Mouse (Mus musculus) natural killer cell, adult 2 months (primary cell): ENCODE data around the gene Dctpp1.

Experiments used
- DNase-seq, 2 experiments: peaks; one replicate each; pipeline ENCODE4 v3.0.0; 2022; ENCODE audit warnings: low spot score in 2 of 2

The Dctpp1 gene

DNA sequence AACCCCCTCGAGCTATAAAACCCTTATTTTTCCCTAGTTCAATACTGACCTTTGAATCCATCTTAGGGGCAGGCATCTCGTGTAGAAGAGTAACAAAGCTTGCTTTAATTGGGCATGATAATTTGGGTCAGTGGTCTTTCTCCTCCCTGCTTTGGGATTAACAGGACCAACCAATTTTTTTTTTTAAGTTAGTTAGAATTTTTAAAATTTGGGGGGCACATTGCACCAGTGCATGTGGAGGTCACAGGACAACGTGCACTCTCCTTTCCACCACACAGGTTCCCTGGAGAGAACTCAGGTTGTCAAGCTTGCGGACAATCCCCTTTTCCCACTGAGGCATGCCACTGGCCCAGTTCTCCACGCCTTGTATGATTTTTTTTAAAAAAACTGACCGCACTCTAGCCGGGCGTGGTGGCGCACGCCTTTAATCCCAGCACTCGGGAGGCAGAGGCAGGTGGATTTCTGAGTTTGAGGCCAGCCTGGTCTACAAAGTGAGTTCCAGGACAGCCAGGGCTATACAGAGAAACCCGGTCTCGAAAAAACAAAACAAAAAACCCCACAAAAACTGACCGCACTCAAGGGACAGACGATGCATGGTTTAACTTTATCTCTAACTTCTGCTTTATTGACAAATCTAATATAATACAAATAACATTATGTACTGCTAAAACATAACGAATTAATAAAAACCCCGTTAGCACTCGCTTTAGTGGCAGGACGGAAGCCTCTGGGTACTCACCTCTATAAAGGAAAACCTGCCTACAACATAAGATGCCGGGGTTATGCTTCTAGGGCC is 28.5 kb downstream of the Dctpp1 start:
- no peak for DNase-seq

DNA sequence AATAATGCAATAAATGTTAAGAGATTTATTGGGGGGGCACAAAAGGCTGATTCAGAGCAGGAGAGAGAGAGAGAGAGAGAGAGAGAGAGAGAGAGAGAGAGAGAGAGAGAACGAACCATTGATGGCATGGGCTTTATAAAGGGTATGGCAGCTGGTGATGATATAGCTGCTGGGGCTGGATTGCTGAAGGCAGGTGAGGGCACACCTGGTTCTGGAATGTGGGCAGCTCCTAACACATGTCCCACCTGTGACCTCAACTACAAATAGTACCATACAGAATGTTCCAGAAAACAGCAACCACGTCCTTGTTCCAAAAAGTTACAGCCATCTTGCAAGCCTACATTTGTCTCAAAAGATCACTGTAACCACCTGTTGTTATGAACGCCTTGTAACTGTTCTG is 29.1 kb downstream of the Dctpp1 start:
- no peak for DNase-seq

DNA sequence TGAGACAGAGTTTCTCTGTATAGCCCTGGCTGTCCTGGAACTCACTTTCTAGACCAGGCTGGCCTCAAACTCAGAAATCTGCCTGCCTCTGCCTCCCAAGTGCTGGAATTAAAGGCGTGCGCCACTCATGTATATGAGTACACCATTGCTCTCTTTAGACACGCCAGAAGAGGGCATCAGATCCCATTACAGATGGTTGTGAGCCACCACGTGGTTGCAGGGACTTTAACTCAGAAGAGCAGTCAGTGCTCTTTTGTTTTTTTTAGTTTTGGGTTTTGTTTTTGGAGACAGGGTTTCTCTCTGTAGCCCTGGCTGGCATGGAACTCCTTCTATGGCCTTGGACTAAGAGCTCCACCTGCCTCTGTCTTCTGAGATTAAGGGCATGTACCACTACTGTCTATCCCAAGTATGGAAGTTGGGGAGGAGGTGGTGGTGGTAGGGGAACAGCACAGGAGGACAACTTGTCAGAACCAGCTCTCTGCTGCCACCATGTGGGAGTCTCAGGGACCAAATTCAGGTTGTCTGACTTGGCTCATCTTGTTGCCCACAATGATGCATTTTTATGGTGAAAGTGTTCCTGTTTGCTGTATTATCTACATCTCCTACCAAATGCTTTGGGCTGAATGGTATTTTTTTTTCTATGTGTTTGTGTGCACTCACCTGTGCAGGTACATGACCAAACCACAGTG is 31.8 kb downstream of the Dctpp1 start:
- peak; percentile 80 to 86 for DNase-seq

GRCm38 (mm10) chr7:127225147-127225995 is 35.1 kb downstream of the Dctpp1 start:
- DNase-seq: no peak

- DNase-seq: no peak
These were observed 35.9 kb downstream of the Dctpp1 start for GRCm38 (mm10) chr7:127224616-127225015.

GRCm38 (mm10) chr7:127223515-127224478 is 36.7 kb downstream of the Dctpp1 start:
- no peak for DNase-seq

DNA sequence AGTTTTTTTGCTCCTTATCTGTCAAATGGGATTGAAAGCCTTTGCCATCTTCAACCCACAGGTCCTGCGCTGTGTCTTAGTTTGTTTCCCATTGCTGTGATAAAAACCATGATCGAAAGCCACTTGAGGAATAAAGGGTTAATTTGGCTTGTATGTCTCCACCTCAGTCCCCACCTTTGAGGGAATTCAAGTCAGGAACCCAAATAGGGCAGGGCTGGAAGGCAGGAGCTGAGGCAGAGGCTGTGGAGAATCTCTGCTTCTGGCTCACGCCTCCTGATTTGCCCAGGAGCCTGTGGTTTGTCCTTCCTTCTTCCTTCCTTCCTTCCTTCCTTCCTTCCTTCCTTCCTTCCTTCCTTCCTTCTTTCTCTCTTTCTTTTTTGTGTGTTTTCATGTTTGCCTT is 37.4 kb downstream of the Dctpp1 start:
- DNase-seq: no peak

- peak; percentile 48 to 50 for DNase-seq
These were observed 40.1 kb downstream of the Dctpp1 start for GRCm38 (mm10) chr7:127220440-127220839.

GRCm38 (mm10) chr7:127218670-127219069 is 41.8 kb downstream of the Dctpp1 start:
- DNase-seq: peak in 1 of 2 experiments; percentile 38

DNA sequence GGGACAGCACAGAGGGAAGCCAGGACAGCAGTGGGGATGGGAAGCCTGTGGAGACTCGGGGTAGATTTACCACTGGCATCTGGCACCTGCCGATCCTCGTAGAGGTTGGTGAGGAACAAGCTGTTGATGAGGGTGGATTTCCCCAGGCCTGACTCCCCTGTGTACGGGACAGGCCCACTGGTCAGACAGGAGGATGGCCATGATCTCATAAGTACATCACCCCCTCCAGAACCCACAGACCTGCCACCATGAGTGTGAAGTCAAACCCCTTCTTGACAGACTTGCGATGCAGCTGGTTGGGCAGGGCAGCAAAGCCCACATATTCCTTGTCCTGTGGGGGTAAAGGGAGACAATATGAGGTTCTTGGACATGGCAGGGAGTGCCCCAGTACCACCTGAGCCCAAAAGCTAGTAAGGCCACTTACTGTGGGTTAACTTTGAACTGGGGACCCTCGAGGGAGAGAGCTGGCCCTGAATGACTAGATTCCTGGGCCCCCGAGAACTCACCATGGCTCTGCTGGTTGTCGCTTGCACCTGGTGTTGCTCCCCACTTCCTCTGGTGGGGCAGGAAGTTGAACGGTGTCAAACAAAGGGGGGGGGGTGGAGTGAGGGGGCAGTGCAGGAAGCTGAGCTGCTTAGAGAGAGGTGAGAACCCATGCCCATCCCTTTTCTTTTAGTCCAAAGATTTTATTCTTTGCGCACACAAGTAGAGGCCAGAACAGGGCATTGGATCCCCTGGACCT is 42.4 kb downstream of the Dctpp1 start:
- DNase-seq: peak; percentile 72 to 85

GRCm38 (mm10) chr7:127217475-127217874 is 43.0 kb downstream of the Dctpp1 start:
- DNase-seq: no peak

DNA sequence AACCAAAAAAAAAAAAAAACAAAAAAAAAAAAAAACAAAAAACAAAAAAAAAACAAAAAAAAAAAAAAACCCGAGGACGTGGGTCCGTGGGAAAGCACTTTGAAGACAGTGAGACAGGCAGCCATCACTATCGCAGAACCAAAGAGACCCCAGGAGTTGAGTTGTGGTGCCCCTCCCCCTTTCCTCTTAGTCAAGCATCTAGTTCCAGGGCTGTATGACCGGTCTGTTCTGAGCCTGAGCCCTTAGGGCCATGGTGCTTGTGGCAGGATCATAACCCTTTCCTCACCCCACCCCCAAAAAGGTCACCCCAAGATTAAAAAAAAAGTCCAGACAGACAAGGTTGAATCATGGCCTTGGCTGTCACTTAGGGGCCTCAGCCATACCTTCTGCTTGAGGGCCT is 44.2 kb downstream of the Dctpp1 start:
- DNase-seq: no peak

DNA sequence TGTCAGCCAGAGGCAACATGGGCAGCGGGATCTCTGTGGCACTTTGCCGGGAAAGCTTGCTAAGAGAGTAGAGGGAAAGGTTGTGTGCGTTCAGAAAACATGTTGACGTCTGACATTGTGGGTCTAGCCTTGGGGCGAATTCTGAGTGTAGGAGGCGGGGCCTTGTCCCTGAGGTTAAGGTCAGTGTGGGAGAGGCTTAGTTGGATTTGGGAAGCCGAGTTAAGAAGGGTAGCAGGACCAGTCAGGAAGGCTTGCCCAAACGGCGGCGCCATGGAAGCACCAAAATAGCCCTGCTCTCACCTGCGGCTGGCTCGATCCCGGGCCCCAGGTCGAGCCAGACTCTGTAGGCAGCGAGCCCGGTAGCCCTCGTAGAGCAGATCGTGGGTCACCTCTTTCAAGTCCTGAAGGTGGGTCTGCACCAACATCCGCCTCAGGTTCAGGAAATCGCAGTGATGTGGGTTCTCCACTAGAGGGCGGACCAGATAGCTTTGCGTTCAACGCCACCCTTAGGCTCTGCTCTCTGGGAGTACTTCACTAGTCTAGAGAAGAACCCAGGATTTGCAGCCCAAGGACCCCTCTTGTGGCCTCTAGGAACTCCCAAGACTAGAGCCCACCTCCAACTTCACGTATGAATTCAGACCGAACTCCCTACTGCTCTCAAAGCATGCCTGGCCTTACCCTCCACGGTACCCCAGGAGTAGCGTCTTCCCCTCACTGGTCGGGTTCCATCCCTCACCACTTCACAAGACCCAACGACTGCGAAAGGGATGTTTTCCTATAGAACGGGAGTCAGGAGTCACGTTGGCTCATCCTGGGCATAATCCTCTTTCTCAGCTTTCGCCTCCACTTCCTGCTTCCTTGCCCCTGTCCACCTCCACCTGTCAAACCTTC is 45.3 kb downstream of the Dctpp1 start:
- peak; percentile 72 to 75 for DNase-seq

DNA sequence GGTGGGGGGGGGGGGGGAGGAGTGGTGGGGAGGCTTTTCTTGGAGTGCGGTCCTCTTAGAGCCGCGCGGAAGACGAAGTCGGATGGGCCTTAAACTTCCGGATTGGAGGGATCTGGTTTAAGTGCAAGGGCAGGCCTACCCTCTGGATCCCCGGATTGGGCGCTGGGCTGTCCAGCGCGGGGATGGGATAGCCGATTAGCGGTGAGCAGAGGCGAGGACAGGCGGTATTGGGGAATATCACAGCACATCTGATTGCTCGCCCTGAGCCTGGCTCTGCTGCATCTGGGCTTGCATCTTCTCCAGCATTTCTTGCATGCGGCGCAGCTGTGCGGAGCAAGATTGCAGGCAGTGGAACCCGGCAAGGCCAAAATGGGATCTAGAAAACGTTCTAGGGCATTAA is 46.0 kb downstream of the Dctpp1 start:
- DNase-seq: no peak

- no peak for DNase-seq
These were observed 46.6 kb downstream of the Dctpp1 start for GRCm38 (mm10) chr7:127213930-127214329.

- peak in 1 of 2 experiments; percentile 49 for DNase-seq
These were observed 47.0 kb downstream of the Dctpp1 start for GRCm38 (mm10) chr7:127213485-127213884.

- DNase-seq: no peak
These were observed 47.9 kb downstream of the Dctpp1 start for GRCm38 (mm10) chr7:127212432-127213250.

DNA sequence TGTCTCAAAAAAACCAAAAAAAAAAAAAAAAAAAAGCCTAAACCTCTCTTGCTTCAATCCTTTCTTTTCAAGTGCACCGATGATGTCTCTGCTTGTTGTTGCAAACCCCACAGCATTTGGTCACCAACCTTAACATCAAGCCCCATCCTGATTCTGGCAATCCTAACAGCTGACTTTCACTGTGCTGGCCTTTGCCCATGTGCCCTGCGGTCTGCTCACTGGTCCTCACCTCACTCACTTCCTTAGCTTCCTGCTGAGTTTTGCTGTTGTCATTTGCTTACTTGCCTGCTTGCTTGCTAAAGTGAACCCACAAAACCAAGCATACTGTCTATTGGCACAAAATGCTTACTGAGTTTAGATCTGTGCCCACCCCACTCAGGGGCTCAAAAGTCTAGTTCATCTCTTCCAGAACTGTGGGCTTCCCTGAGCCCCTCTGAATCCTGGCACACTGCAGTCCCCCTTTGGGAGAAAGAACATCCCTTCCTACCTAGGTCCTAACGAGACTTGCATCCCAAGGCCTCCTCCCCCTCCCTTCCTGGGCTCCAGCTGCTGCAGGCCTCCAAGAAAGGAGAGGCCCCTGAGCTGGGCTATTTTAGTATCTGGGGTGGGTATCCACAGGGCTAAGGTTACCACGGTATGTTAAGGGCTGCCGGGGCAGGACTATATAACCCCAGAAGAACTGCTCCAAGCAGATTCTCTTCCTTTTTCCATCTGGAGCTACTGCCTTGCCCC is 49.3 kb downstream of the Dctpp1 start:
- DNase-seq: peak; percentile 45 to 46
